Mouse (Mus musculus): Measurements from ENCODE around the gene Prepl. TPM values are rescaled to one million over a fixed set of nuclear protein-coding genes. Genes with fewer than 3 reads are reported as not detected.

Gene Prepl
- polyA plus RNA-seq, 1 experiment = 18.0 TPM

DNA sequence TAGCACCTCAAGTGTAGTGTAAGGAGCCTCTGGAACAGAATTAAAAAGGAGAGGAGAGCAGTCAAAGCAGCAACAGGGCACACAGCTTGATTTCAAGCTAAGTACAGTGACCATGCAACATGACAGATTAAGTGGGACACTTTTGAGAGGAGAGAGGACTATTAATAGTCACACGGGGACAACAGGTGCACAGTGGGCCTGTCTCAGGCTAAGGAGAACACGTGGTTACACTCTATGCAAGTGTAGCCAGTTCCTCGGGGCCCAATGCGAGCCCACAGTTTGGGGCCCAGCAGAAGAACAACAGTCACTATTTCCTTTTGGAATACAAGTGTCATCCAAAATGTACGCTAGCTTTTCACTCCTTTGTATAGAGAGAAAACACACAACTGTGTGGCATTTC lies 2.5 kb downstream of the Prepl start:
- 94% methylated on average over 5 of the region's 5 CpGs for WGBS
- H3K27ac ChIP-seq (ENCODE audit: insufficient read depth, low read depth, low read length) = no peak overlapping the region
- H3K27me3 ChIP-seq (replicated peaks; ENCODE audit: control insufficient read depth, insufficient read depth, low read length) = no peaks in the 10 kb centered on the region
- peaks cover 6% of the 10 kb centered on the region; the same call in 1 of the 2 replicates for H3K4me1 ChIP-seq (ENCODE audit: control insufficient read depth, insufficient read depth, low read length)
- no peak for DNase-seq
- H3K4me3 ChIP-seq (ENCODE audit: insufficient read depth, low read depth, low read length) = no peak overlapping the region
- no peaks in the 10 kb centered on the region for H3K36me3 ChIP-seq (ENCODE audit: control insufficient read depth, insufficient read depth, low read length)
- no peak for TF ChIP-seq CTCF (conservative IDR thresholded peaks at IDR 0.05; ENCODE audit: insufficient read depth, insufficient read length, low read depth, low read length)
- no peak for TF ChIP-seq POLR2A (IDR thresholded peaks at IDR 0.05; ENCODE audit: low read depth, low read length)

DNA sequence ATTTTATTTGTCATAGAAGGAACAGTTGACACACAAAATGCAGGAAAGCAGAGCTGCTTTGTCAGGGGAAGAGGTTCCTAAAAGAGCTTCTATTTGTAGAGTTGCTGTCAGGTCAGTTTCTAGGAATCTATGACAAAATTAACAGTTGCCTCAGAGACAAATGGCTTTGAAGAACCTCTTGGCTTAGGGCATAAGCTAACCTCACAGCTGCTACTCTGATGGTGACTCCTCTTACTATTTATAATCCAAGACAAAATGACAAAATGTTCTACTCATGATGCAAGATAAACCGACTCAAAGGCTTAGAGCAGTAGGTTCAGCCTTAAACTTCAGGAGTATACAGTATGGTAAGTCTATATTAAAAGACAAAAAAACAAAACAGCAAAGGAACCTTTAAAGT lies 3.5 kb downstream of the Prepl start:
- no peak overlapping the region for H3K4me3 ChIP-seq (ENCODE audit: insufficient read depth, low read depth, low read length)
- H3K4me1 ChIP-seq (ENCODE audit: control insufficient read depth, insufficient read depth, low read length) = peaks cover 5% of the 10 kb centered on the region; the same call in 1 of the 2 replicates
- TF ChIP-seq POLR2A (IDR thresholded peaks at IDR 0.05; ENCODE audit: low read depth, low read length) = no peak
- no peak for TF ChIP-seq CTCF (conservative IDR thresholded peaks at IDR 0.05; ENCODE audit: insufficient read depth, insufficient read length, low read depth, low read length)
- H3K36me3 ChIP-seq (ENCODE audit: control insufficient read depth, insufficient read depth, low read length) = no peaks in the 10 kb centered on the region
- no peaks in the 10 kb centered on the region for H3K27me3 ChIP-seq (replicated peaks; ENCODE audit: control insufficient read depth, insufficient read depth, low read length)
- no peak for DNase-seq
- WGBS = 86% methylated on average over 1 of the region's 1 CpGs
- no peak overlapping the region for H3K27ac ChIP-seq (ENCODE audit: insufficient read depth, low read depth, low read length)

DNA sequence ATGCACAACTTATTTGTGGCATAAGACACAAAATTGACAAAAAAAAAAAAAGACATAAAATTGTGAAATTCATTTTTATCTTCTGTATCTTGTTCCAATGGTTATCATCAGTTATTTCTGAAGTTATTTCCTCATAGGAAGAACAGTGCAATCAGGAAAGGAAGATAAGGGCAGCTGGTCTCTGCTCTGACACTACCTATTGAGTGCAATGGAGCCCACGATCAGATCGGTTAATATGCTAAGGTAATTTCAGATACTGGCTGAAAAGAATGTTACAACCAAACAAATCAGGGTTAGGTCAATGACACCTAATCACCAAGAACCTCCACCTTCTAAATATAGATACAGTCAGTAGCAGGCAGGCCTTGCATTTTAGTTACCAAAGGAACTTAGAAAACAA lies 4.7 kb downstream of the Prepl start:
- no peak overlapping the region for H3K27ac ChIP-seq (ENCODE audit: insufficient read depth, low read depth, low read length)
- 88% methylated on average over 2 of the region's 2 CpGs for WGBS

DNA sequence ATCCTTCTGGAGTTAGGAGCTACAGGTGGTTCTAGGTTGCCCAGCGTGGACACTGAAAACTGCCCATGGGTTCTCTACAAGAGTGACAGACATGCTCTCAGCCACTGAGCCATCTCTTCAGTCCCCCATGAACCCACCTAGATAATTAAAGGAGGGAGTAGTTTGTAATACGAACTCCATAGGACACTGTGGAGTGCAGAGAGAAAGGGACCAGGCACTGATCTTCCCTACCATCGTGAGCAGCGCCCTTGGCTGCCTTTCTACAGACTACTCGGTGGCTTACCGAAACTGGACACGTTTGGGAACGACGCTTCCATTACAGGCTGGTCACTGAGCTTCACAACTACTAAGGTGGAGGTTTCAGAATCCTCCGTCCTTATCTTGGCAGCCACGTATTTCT lies 9.3 kb downstream of the Prepl start:
- no peak overlapping the region for H3K27ac ChIP-seq (ENCODE audit: insufficient read depth, low read depth, low read length)
- WGBS = 94% methylated on average over 11 of the region's 11 CpGs
- peaks cover 4% of the 10 kb centered on the region; the same call in 1 of the 2 replicates for H3K36me3 ChIP-seq (ENCODE audit: control insufficient read depth, insufficient read depth, low read length)
- no peak for DNase-seq
- H3K4me1 ChIP-seq (ENCODE audit: control insufficient read depth, insufficient read depth, low read length) = no peaks in the 10 kb centered on the region
- TF ChIP-seq CTCF (conservative IDR thresholded peaks at IDR 0.05; ENCODE audit: insufficient read depth, insufficient read length, low read depth, low read length) = no peak
- TF ChIP-seq POLR2A (IDR thresholded peaks at IDR 0.05; ENCODE audit: low read depth, low read length) = no peak
- no peaks in the 10 kb centered on the region for H3K27me3 ChIP-seq (replicated peaks; ENCODE audit: control insufficient read depth, insufficient read depth, low read length)
- H3K4me3 ChIP-seq (ENCODE audit: insufficient read depth, low read depth, low read length) = no peak overlapping the region

More for the DNA sequence above, 4.7 kb downstream of the Prepl start:
- no peak for TF ChIP-seq POLR2A (IDR thresholded peaks at IDR 0.05; ENCODE audit: low read depth, low read length)
- TF ChIP-seq CTCF (conservative IDR thresholded peaks at IDR 0.05; ENCODE audit: insufficient read depth, insufficient read length, low read depth, low read length) = no peak
- Histone ChIP-seq H3K4me3 (ENCODE audit: insufficient read depth, low read depth, low read length) (no peak overlapping the region), H3K4me1 (ENCODE audit: control insufficient read depth, insufficient read depth, low read length) (no peaks in the 10 kb centered on the region), H3K27me3 (replicated peaks; ENCODE audit: control insufficient read depth, insufficient read depth, low read length) (no peaks in the 10 kb centered on the region), H3K36me3 (ENCODE audit: control insufficient read depth, insufficient read depth, low read length) (no peaks in the 10 kb centered on the region)
- DNase-seq = no peak

DNA sequence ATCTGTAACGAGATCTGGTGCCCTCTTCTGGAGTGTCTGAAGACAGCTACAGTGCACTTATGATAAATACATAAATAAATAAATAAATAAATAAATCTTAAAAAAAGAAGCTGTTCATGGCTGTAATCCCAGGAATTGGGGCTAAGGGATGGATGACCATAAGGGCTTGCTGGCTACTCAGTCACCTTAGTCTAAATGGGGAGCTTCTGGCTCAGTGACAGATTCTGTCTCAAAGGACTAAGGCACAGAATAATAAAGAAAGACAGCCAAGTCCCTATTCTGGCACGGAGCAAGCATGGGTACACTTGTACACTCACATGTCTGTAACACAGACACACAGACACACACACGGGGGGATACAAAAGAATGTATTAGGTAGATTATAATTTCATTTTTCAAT lies 10.8 kb downstream of the Prepl start:
- TF ChIP-seq POLR2A (IDR thresholded peaks at IDR 0.05; ENCODE audit: low read depth, low read length) (no peak), CTCF (conservative IDR thresholded peaks at IDR 0.05; ENCODE audit: insufficient read depth, insufficient read length, low read depth, low read length) (no peak)
- DNase-seq = no peak
- Histone ChIP-seq H3K4me3 (ENCODE audit: insufficient read depth, low read depth, low read length) (no peak overlapping the region), H3K36me3 (ENCODE audit: control insufficient read depth, insufficient read depth, low read length) (peaks cover 4% of the 10 kb centered on the region; the same call in 1 of the 2 replicates), H3K4me1 (ENCODE audit: control insufficient read depth, insufficient read depth, low read length) (no peaks in the 10 kb centered on the region), H3K27me3 (replicated peaks; ENCODE audit: control insufficient read depth, insufficient read depth, low read length) (no peaks in the 10 kb centered on the region), H3K27ac (ENCODE audit: insufficient read depth, low read depth, low read length) (no peak overlapping the region)
- WGBS = 93% methylated on average over 3 of the region's 3 CpGs

DNA sequence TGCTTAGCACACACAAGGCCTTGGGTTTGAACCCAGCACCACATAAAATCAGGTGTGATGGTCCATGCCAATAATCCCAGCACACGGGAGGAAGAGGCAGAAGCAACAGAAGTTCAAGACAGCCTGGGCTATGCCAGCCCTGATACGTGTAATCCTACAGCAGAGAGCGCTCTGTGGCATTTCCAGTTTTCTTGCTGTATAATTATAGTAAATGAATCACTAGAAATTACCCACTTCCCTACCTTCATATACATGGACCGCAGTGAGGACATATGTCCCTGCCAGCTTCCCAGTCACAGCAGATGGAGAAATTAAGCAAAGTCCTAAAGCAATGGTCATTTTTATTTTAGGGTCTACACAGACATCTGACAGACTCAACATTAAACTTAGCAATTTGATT lies 16.0 kb downstream of the Prepl start:
- 92% methylated on average over 4 of the region's 4 CpGs for WGBS
- H3K27me3 ChIP-seq (replicated peaks; ENCODE audit: control insufficient read depth, insufficient read depth, low read length) = no peaks in the 10 kb centered on the region
- H3K36me3 ChIP-seq (ENCODE audit: control insufficient read depth, insufficient read depth, low read length) = peaks cover 4% of the 10 kb centered on the region; the same call in 1 of the 2 replicates
- H3K4me1 ChIP-seq (ENCODE audit: control insufficient read depth, insufficient read depth, low read length) = no peaks in the 10 kb centered on the region
- TF ChIP-seq POLR2A (IDR thresholded peaks at IDR 0.05; ENCODE audit: low read depth, low read length) (no peak), CTCF (conservative IDR thresholded peaks at IDR 0.05; ENCODE audit: insufficient read depth, insufficient read length, low read depth, low read length) (no peak)
- no peak overlapping the region for H3K4me3 ChIP-seq (ENCODE audit: insufficient read depth, low read depth, low read length)
- no peak for DNase-seq
- no peak overlapping the region for H3K27ac ChIP-seq (ENCODE audit: insufficient read depth, low read depth, low read length)

DNA sequence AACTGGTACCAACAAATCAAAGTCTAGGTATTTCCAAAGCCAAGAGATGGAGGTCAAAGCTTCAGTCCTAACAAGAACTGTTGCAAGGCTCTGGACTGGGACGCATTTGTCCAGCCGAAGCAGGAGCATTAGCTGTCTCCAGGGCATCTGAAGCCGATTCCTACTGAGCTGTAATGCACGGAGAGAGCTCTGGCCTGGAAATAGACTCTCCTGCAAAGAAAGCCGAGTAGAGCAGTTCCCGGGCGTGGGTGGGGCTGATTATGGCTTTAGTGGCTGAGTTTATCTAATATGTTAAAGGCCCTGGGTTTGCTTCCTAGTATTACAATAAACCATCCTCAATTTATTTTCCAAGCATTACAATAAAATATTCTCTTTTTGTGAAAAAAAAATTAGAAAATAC lies 16.8 kb downstream of the Prepl start:
- TF ChIP-seq CTCF (conservative IDR thresholded peaks at IDR 0.05; ENCODE audit: insufficient read depth, insufficient read length, low read depth, low read length) (no peak), POLR2A (IDR thresholded peaks at IDR 0.05; ENCODE audit: low read depth, low read length) (no peak)
- no peaks in the 10 kb centered on the region for H3K27me3 ChIP-seq (replicated peaks; ENCODE audit: control insufficient read depth, insufficient read depth, low read length)
- no peaks in the 10 kb centered on the region for H3K4me1 ChIP-seq (ENCODE audit: control insufficient read depth, insufficient read depth, low read length)
- peaks cover 4% of the 10 kb centered on the region; the same call in 1 of the 2 replicates for H3K36me3 ChIP-seq (ENCODE audit: control insufficient read depth, insufficient read depth, low read length)
- DNase-seq = no peak
- 68% methylated on average over 7 of the region's 7 CpGs for WGBS
- no peak overlapping the region for H3K27ac ChIP-seq (ENCODE audit: insufficient read depth, low read depth, low read length)
- no peak overlapping the region for H3K4me3 ChIP-seq (ENCODE audit: insufficient read depth, low read depth, low read length)

Measured in kidney, adult 2 months (tissue).